ENCODE assay signal across 21 mouse cellular contexts in genomic region chr10:25157339-25157738, GRCm38 (mm10).
A peak's percentile ranks its signal among the peaks of the same experiment; 100 is the strongest.
DNase-seq lines count a peak whose midpoint lies in the region; ATAC-seq lines count a peak whose summit lies in the region.
"Had no signal": no experiment of that assay in that cellular context is flagged by ENCODE, and none has a peak within 500 bp of the region (broad histone marks: within the 10 kb centered on the region; RNA-seq: fewer than 3 reads in every experiment).

No protein-coding gene starts in this region.

- no peak for DNase-seq in frontal cortex, postnatal 10 days (ENCODE audit: low spot score in 2 of 2)
- peak; percentile 24 for DNase-seq in right cerebral cortex, adult 18-20 months
- no peak for DNase-seq in right cerebral cortex, postnatal 36 days (ENCODE audit: low spot score in 2 of 2)
- DNase-seq: adrenal gland, adult 8-10 months; adrenal gland, postnatal 14 days; adrenal gland, postnatal 36 days; B cell, adult 2 months; cerebellum, adult 11 months; cerebellum, adult 18-20 months; cerebellum, adult 8-10 months; cerebellum, adult 9-11 months; cerebellum, postnatal 14 days; cerebellum, postnatal 36 days; embryo, embryonic 11 days had no signal

- peak; percentile 79 for ATAC-seq in frontal cortex, adult (ENCODE audit: low TSS enrichment)
- no peak for ATAC-seq in erythroblast, adult 5-6 weeks (replicated peaks; ENCODE audit: low FRiP score, poor library complexity, severe bottlenecking)
- ATAC-seq: activated CD4-positive, CD25-positive, alpha-beta regulatory T cell, adult 4 months; CD4-positive, CD25-positive, alpha-beta regulatory T cell, adult 4 months; forebrain, embryonic 14.5 days; forebrain, embryonic 16.5 days; Patski had no signal
